Mouse (Mus musculus): ENCODE results near the gene Herc2.

DNA sequence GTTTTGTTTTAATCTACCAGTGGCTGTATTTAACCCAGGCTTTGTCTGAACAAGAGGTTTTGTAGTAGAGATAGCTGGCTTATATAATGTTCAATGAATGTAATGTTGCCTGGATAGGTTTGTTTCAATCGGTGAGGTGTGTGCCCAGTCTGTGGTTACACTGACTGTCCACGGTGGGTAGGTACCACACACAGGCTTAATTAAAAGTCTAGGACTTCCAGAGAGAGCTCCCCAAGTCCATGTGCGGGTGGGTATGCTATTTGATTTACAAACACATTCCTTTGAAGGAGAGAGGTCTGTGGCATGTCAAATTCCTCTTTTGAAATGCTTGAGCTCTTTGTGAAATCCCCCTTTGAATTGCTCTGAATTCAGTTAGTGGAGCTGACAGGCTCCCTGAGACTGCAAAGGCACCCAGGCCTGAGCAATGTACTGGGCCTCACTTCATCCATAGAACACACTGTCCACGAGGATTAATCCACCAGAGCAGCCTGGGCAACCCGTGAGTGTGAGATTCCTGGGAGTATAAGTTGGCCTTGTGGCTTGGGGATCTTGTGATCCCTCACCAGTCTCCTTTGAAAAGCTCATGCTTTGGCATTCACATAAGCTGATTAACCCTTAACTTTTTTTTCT lies 185.9 kb downstream of the Herc2 start:
- TF ChIP-seq POLR2A (IDR thresholded peaks at IDR 0.05; ENCODE audit: borderline replicate concordance, insufficient read depth, low read length): no peak
- TF ChIP-seq CTCF (IDR thresholded peaks at IDR 0.05; ENCODE audit: borderline replicate concordance, insufficient read depth, low read depth, low read length): no peak
